Mouse (Mus musculus) embryonic stem cell, embryonic (primary cell): ENCODE data around the gene Tfr2.

ENCODE experiments used
- CTCF ChIA-PET, 4 experiments: fragments of 300-600 bp in 2 of 4; fragments of 350-600 bp in 2 of 4; sonication (Branson Sonifier 250); formaldehyde crosslinking; loops; one replicate each; lab custom pipeline; 2022; ENCODE audit warnings: inconsistent platforms in 2 of 4; lab: Charles Lee
- POLR2A ChIA-PET, 4 experiments: fragments of 300-600 bp in 2 of 4; fragments of 350-600 bp in 2 of 4; sonication (Branson Sonifier 250); formaldehyde crosslinking; loops; one replicate each; lab custom pipeline; 2022; ENCODE audit warnings: antibody characterized with exemption in 4 of 4, inconsistent platforms in 1 of 4; lab: Charles Lee

Tfr2 gene

DNA sequence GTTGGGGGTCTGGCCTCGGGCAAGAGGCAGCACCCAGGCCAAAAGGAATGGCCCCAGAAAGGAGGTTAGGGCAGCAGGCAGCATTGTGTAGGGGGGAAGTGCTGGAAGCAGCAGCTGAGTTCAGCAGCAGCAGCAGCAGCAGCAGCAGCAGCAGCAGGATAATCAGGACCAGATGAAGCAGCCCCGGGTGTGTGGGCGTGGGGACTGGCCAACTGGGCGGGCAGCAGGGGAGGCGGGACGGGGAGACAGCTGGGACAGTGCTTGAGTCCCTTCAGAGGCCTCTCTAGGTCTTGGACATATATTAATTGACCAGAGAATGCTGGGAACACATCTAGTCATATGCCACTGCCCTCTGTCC is 41.6 kb downstream of the Tfr2 start:
- CTCF ChIA-PET = interaction anchor here (0.5 to 1.8 kb wide), 9 partner anchors 11 to 141 kb away, joined by 3 to 9 read pairs (median 4); partner anchors contain the start of genes Sap25 (in 2 of the 4) and Pop7 (in 1 of the 4)

DNA sequence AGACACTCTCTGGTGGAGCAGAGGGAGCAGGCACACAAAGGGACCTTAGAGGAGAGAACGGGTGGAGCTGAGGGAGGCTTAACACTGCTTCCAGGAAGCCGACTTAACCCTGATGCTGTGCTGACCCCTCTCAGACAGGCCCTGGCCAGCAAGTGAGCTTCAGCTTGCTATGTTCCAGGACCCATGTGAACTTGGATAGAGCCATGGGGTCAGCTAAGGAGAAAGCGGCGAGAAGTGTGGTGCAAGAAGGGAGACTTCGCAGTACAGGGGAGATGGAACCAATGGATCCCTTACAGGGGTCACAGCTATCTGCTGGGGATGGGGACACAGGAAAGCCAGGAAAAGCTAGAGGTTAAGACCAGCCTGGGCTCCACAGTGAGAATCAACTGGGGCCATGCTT is 43.4 kb downstream of the Tfr2 start:
- POLR2A ChIA-PET = interaction anchor here (0.6 to 6.4 kb wide), 29 partner anchors 9 to 672 kb away, joined by 3 to 126 read pairs (median 4); partner anchors contain the start of genes Fbxo24 (in 3 of the 4), Gm20605 (in 3 of the 4), Lrch4 (in 3 of the 4) and Mospd3 (in 2 of the 4)
- CTCF ChIA-PET = interaction anchor here (0.6 to 1.7 kb wide), 15 partner anchors 14 to 603 kb away, joined by 3 to 6 read pairs (median 3); partner anchors contain the start of genes Fbxo24 (in 1 of the 4), Lrch4 (in 1 of the 4), Pop7 (in 1 of the 4) and Sap25 (in 1 of the 4)

More for the DNA sequence above, 41.6 kb downstream of the Tfr2 start:
- POLR2A ChIA-PET = interaction anchor here in 3 of 4 experiments (0.6 to 6.4 kb wide), 20 partner anchors 9 to 559 kb away, joined by 3 to 126 read pairs (median 4); partner anchors contain the start of genes Pop7 (in 3 of the 3), Fbxo24 (in 2 of the 3), Gm20605 (in 2 of the 3) and Lrch4 (in 2 of the 3)

DNA sequence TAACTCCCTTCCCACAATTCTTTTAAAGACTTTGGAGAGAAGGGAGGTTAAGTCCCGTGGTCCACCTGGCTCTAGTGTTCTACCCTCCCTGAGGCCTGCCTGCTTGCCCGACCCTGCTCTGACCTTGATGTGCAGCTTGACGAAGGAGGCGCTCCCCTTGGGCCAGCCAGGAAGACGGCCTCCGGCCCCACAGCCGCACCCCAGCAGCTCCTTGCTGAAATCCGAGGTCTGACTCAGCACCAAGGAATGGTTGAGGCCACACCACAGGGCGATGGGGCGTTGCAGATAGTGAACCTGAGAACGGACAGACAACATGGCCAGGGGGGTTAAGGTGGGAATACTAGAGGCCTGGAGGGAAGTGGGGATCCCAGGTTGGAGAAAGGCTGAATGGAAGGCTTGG is 43.9 kb downstream of the Tfr2 start, which contains the start of gene Pcolce:
TSS of gene Pcolce (minus strand) at position 235 of the 400 bp plus-strand sequence.
- ChIA-PET CTCF (interaction anchor here (0.6 to 1.7 kb wide), 17 partner anchors 8 to 604 kb away, joined by 3 to 6 read pairs (median 3); partner anchors contain the start of genes Fbxo24 (in 1 of the 4), Lrch4 (in 1 of the 4), Pop7 (in 1 of the 4) and Sap25 (in 1 of the 4)), POLR2A (interaction anchor here (0.6 to 6.4 kb wide), 30 partner anchors 8 to 672 kb away, joined by 3 to 126 read pairs (median 4); partner anchors contain the start of genes Fbxo24 (in 3 of the 4), Gm20605 (in 3 of the 4), Lrch4 (in 3 of the 4) and Mospd3 (in 2 of the 4))

DNA sequence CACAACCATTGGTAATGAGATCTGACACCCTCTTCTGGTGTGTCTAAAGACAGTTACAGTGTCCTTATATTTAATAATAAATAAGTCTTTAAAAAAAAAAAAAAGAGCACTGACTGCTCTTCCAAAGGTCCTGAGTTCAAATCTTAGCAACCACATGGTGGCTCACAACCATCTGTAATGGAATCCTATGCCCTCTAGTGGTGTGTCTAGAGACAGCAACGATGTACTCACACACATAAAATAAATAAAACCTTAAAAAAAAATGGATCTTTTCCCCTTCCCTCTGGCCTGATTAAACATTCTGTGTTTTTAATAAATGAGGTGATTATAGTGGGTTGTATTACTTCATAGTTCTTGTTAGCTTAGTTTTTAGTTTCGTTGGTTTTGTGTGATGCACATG is 45.3 kb downstream of the Tfr2 start:
- ChIA-PET CTCF (interaction anchor here in 3 of 4 experiments (0.7 to 1.7 kb wide), 6 partner anchors 9 to 1869 kb away, joined by 3 to 6 read pairs (median 4); no protein-coding TSS in a partner anchor), POLR2A (interaction anchor here in 3 of 4 experiments (0.5 to 6.4 kb wide), 16 partner anchors 8 to 172 kb away, joined by 3 to 126 read pairs (median 4); partner anchors contain the start of genes Fbxo24 (in 2 of the 3), Gm20605 (in 2 of the 3), Lrch4 (in 2 of the 3) and Mospd3 (in 2 of the 3))

DNA sequence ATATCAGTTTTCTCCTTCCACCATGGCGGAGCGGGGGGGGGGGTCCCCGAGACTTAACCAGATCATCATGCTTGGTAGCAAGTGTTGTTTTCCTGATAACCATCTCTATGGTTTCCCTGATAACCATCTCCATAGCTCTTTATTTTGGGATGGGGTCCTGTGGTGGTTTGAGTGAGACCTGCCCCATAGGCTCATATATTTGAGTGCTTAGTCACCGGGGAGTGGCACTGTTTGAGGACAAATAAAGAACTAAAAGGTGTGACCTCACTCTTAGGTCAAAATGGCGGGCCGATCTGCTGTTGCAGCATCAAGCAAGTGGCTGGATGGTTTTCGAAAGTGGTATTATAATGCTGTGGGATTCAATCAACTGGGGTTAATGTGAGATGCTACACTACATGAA is 45.7 kb downstream of the Tfr2 start:
- ChIA-PET CTCF (interaction anchor here in 3 of 4 experiments (0.7 to 1.4 kb wide), 3 partner anchors 13 to 1869 kb away, joined by 3 to 4 read pairs (median 4); no protein-coding TSS in a partner anchor), POLR2A (interaction anchor here in 3 of 4 experiments (0.7 to 6.4 kb wide), 11 partner anchors 8 to 145 kb away, joined by 3 to 126 read pairs (median 5); partner anchors contain the start of genes Fbxo24 (in 2 of the 3), Gm20605 (in 2 of the 3), Lrch4 (in 2 of the 3) and Mospd3 (in 1 of the 3))

DNA sequence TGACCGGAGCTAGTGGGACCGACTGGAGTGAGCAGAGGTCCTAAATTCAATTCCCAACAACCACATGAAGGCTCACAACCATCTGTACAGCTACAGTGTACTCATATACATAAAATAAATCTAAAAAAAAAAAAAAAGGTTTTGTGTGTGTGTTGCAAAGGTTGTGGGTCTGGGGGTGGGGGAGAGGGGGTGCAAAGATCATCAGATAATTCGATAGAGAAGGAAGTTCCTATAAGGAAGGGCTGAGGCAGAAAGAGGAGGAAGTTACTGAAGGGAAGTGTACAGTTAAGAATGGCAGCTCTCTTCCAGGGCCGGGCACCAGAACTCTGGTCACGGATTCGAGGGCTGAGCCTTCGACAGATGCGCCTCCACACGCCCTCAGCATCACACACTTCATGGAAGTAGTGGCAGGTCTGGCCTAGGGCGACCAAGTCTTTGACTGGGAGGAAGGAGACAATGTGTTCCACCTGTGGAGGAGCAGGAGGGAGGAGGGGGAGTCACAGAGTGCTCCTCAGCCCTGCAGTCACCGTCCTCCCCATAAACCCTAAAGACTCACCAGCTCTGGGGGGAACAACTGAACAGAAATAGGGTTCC is 54.4 kb downstream of the Tfr2 start:
- POLR2A ChIA-PET = interaction anchor here in 3 of 4 experiments (0.6 to 13.0 kb wide), 11 partner anchors 10 to 291 kb away, joined by 3 to 163 read pairs (median 3); partner anchors contain the start of genes Pcolce (in 2 of the 3), Sap25 (in 2 of the 3) and Irs3 (in 1 of the 3)
- CTCF ChIA-PET = interaction anchor here in 2 of 4 experiments (0.6 to 1.2 kb wide), 5 partner anchors 18 to 534 kb away, joined by 3 to 5 read pairs (median 3); no protein-coding TSS in a partner anchor

DNA sequence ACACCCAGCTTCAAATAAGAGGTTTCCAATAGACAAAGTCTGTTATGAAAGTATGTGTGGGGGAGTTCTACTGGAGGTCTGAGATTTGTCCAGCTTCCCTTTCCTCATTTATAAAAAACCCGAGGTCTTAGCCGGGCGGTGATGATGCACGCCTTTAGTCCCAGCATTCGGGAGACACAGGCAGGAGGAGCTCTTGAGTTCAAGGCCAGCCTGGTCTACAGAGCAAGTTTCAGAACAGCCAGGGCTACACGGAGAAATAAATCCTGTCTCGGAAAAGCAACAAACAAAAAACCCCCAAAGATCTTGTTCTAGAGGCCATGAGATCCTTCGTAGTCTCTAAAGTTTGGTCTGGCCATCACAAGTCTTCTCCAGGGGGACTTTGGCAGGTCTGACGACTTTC is 58.4 kb downstream of the Tfr2 start:
- ChIA-PET POLR2A (interaction anchor here in 3 of 4 experiments (0.6 to 13.0 kb wide), 34 partner anchors 7 to 159 kb away, joined by 3 to 163 read pairs (median 6); partner anchors contain the start of genes Pcolce (in 3 of the 3), Pop7 (in 2 of the 3), Sap25 (in 2 of the 3) and Actl6b (in 1 of the 3)), CTCF (interaction anchor here (0.5 to 5.1 kb wide), 13 partner anchors 13 to 1393 kb away, joined by 3 to 70 read pairs (median 4); partner anchors contain the start of genes Sap25 (in 4 of the 4), Epo (in 1 of the 4), Pcolce (in 1 of the 4) and Pop7 (in 1 of the 4))

DNA sequence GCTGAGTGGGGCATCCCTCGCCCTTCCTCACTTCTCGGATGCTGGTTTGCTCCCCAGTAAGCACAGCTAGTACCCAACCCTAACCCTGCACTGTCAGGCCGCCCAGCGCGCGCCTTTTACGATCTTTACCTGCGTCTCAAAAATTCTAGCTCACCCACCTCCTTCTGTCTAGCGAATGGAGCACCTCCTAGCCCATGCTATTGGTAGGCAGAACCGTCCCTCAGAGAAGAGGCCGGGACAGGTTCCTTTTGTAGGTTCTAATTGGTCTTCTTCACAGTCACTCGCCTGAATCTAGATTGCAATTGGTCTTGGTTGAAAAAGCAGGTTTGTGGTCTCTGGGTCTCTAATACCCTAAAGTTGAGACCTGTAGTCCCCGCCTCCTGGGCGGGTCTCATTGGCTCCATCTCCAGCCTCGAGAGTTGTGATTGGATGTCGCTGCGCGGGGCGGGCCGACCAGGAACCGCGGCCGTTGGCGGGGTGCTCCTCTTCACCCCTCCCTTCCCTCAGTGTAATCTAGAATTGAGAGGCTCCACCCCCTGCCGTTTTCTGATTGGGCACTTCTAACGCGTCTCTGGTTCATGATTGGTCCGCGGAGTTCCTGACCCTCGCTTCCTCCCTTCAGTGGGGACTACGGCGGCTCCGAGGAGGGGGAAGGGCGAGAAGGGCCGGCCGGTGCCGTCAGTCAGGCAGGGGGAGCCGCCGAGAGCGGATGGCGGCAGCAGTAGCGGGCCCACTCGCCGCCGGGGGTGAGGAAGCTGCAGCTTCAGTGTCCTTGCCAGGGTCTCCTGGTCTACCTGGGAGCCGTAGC is 59.1 kb downstream of the Tfr2 start, which contains the start of the genes Fbxo24, Lrch4 and Gm20605:
TSS of gene Fbxo24 (minus strand) at position 505 of the 808 bp plus-strand sequence.
TSS of gene Lrch4 (plus strand) at position 624 of the 808 bp plus-strand sequence.
TSS of gene Gm20605 (plus strand) at position 678 of the 808 bp plus-strand sequence.
- ChIA-PET POLR2A (interaction anchor here in 3 of 4 experiments (0.5 to 13.0 kb wide), 40 partner anchors 7 to 680 kb away, joined by 3 to 163 read pairs (median 4); partner anchors contain the start of genes Pcolce (in 3 of the 3), Sap25 (in 3 of the 3), Pop7 (in 2 of the 3) and Actl6b (in 1 of the 3)), CTCF (interaction anchor here (0.5 to 5.1 kb wide), 17 partner anchors 12 to 1719 kb away, joined by 3 to 70 read pairs (median 4); partner anchors contain the start of genes Sap25 (in 4 of the 4), Epo (in 1 of the 4), Pcolce (in 1 of the 4) and Pop7 (in 1 of the 4))

DNA sequence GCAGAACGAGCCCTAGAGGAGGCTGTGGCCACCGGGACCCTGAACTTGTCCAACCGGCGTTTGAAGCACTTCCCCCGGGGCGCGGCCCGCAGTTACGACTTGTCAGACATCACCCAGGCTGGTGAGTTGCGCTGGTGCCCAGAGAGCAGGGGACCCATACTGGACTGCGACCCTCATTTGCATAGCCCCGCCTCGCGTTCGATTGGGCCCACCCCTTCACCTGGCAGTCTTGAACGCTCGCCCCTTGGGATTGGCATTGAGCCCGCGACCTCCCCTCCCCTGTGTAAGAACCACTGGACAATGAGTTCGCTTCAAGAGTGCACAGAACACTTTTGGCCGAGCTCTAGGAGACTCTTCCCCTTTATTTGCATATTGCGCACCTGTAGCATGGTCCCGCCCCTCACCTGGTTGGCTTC is 59.7 kb downstream of the Tfr2 start:
- ChIA-PET CTCF (interaction anchor here in 3 of 4 experiments (0.5 to 5.1 kb wide), 8 partner anchors 12 to 253 kb away, joined by 3 to 70 read pairs (median 6); partner anchors contain the start of genes Sap25 (in 2 of the 3) and Pcolce (in 1 of the 3)), POLR2A (interaction anchor here in 3 of 4 experiments (0.5 to 13.0 kb wide), 23 partner anchors 8 to 681 kb away, joined by 3 to 163 read pairs (median 8); partner anchors contain the start of genes Pcolce (in 3 of the 3), Sap25 (in 3 of the 3), Pop7 (in 2 of the 3) and Irs3 (in 1 of the 3))

DNA sequence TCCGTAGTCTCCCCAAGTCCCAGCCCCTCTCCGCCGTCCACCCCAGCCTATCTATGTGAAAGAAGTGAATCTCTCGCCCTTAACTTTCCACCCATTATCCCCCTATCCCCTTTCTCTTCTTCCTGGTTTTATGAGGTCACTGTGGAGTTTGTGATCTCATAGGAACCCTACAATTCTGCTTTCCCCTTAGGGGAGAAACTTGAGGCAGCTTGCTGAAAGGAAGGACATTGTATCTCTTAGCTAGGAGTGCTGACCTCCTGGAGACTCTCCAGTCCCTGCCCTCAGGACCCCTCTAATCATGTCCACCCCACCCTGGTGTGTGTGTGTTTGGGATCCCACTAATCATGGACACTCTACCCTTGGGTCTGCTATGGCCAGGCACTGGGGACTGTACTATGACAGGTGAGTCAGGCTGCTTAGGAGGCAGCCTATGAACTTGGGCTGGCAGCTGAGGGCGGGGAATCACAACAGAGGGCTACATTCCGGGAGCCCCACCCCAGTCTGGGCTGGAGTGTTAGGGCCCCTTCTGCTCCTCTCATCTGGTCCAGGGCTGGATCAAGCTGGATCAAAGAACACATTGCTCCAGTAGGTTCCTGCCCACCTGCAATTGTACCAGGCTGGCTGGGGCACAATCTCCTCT is 60.4 kb downstream of the Tfr2 start:
- CTCF ChIA-PET = interaction anchor here (0.9 to 5.1 kb wide), 10 partner anchors 11 to 30 kb away, joined by 3 to 70 read pairs (median 6); partner anchors contain the start of genes Sap25 (in 4 of the 4) and Pcolce (in 1 of the 4)
- POLR2A ChIA-PET = interaction anchor here (0.6 to 13.0 kb wide), 41 partner anchors 9 to 558 kb away, joined by 3 to 163 read pairs (median 7); partner anchors contain the start of genes Sap25 (in 4 of the 4), Mospd3 (in 3 of the 4), Pcolce (in 3 of the 4) and Pop7 (in 2 of the 4)

DNA sequence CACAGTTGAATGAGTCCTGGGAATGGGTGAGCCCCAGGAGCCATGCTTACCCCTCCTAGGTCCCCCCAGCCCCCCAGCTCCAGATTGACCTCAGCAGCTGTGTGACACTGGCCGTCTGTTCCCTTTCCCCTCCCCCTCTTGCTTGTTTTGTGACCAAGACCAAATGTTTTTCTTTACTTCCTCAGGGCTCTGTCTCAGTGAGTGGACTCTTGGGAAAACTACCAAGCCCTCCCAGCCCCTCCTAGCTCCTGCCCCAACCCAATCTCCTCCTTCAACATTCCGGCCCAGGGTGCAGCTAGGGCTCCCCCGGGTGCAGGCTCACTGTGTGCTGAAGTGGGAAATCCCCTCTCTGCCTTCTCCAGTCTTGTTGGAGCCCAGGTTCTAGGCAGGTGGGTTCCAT is 61.0 kb downstream of the Tfr2 start:
- ChIA-PET CTCF (interaction anchor here (0.7 to 5.1 kb wide), 12 partner anchors 11 to 129 kb away, joined by 3 to 70 read pairs (median 6); partner anchors contain the start of genes Sap25 (in 4 of the 4), Pcolce (in 1 of the 4) and Pop7 (in 1 of the 4)), POLR2A (interaction anchor here (0.6 to 13.0 kb wide), 41 partner anchors 9 to 559 kb away, joined by 3 to 163 read pairs (median 6); partner anchors contain the start of genes Mospd3 (in 3 of the 4), Pcolce (in 3 of the 4), Pop7 (in 3 of the 4) and Sap25 (in 3 of the 4))

DNA sequence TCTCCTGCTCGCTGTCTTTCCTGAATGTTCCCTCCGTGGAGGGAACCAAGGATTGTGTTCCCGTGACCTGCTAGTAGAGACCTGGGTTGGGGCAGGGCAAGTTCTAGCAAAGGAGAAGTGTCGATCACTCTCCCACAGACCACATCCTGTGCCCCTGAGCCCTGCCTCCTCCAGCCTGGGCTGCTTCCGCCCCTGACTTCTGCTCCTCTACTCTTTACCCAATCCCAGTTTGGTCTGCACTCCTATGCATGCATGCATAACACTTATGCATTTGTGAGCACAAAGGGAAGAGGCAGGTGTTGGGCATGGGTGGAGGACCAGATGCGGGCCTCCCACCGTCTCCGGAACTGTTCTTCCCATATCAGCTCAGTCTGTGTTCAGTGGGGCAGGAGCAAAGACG is 61.5 kb downstream of the Tfr2 start:
- CTCF ChIA-PET = interaction anchor here (0.7 to 5.1 kb wide), 15 partner anchors 10 to 129 kb away, joined by 3 to 70 read pairs (median 4); partner anchors contain the start of genes Sap25 (in 4 of the 4), Pop7 (in 2 of the 4) and Pcolce (in 1 of the 4)
- POLR2A ChIA-PET = interaction anchor here (0.7 to 13.0 kb wide), 42 partner anchors 10 to 148 kb away, joined by 3 to 163 read pairs (median 6); partner anchors contain the start of genes Sap25 (in 4 of the 4), Mospd3 (in 3 of the 4), Pcolce (in 3 of the 4) and Pop7 (in 3 of the 4)

DNA sequence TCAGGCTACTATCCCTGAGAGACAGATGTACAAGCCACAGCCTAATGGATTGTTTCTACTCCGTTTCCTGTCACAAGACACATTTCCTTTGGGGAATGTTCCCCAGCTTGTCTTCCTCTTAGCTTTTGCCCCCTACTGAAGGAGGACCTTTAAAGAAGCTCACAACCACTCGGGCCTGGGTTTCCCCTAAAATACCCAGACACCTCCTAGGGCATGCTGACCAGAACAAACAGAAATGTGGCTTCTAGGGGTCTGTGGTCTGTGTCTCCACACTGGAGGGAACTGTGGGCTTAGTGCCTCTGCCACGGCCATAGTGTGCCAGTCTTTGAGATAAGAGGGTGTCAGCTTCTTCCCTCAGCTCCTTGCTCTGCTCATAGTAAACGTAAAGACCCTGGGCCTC is 62.0 kb downstream of the Tfr2 start:
- POLR2A ChIA-PET = interaction anchor here (0.6 to 13.0 kb wide), 40 partner anchors 9 to 609 kb away, joined by 3 to 163 read pairs (median 6); partner anchors contain the start of genes Sap25 (in 4 of the 4), Mospd3 (in 3 of the 4), Pcolce (in 3 of the 4) and Pop7 (in 3 of the 4)

DNA sequence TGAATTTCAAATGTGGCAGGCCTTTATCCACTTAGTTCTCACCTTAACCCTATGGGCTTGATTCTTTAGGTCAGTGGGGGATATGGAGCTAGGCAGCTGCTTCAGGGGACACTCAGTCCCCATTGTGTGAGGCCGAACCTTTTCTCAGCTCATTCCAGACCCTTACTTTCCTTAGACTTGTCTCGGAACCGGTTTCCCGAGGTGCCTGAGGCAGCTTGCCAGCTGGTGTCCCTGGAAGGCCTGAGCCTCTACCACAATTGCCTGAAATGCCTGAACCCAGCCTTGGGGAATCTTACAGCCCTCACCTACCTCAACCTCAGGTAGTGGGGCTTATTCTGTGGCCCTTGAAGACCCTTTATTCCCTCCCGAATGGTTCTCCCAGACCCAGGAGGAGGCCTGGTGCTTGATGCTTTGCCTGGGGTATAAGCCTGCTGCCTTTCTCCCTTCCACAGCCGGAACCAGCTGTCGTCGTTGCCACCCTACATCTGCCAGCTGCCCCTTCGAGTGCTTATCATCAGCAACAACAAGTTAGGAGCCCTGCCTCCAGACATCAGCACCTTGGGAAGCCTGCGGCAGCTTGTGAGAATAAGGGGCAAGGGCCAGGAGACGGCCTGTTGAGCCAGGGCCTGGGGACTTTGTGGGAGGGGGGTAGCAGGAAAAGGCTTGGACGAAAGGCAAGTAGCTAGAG is 63.9 kb downstream of the Tfr2 start:
- POLR2A ChIA-PET = interaction anchor here in 3 of 4 experiments (0.6 to 10.2 kb wide), 17 partner anchors 8 to 150 kb away, joined by 3 to 163 read pairs (median 3); partner anchors contain the start of genes Irs3 (in 2 of the 3), Pop7 (in 2 of the 3) and Sap25 (in 2 of the 3)
- CTCF ChIA-PET = interaction anchor here in 3 of 4 experiments (0.6 to 1.5 kb wide), 9 partner anchors 7 to 132 kb away, joined by 3 to 4 read pairs (median 3); partner anchors contain the start of genes Gigyf1 (in 1 of the 3), Pop7 (in 1 of the 3) and Sap25 (in 1 of the 3)

More for the DNA sequence above, 62.0 kb downstream of the Tfr2 start:
- CTCF ChIA-PET = interaction anchor here (1.0 to 5.1 kb wide), 13 partner anchors 10 to 129 kb away, joined by 3 to 70 read pairs (median 4); partner anchors contain the start of genes Sap25 (in 4 of the 4) and Pop7 (in 2 of the 4)
